Mouse (Mus musculus): ENCODE data around the gene Klhl40. TPM values are rescaled to one million over a fixed set of nuclear protein-coding genes. Genes with fewer than 3 reads are reported as not detected.
A peak's percentile ranks its signal among the peaks of the same experiment; 100 is the strongest.

Gene Klhl40
- polyA plus RNA-seq, 1 experiment from 2014 or later, result 1.7 TPM

GRCm38 (mm10) chr9:121757835-121758814, 19.3 kb upstream of the Klhl40 start:
- H3K4me2 ChIP-seq (ENCODE audit: low read depth, severe bottlenecking), result peak overlapping the region; percentile 98
- no peaks in the 10 kb centered on the region for H3K9me3 ChIP-seq (ENCODE audit: control insufficient read depth, low read length)
- 37% methylated on average over 10 of the region's 10 CpGs for whole genome bisulfite sequencing
- H3K4me1 ChIP-seq (ENCODE audit: control insufficient read depth, insufficient read depth, low read length), result peaks cover 22% of the 10 kb centered on the region
- DNase-seq (ENCODE audit: low spot score) (peak; percentile 75), ATAC-seq (ENCODE audit: insufficient number of reproducible peaks, low FRiP score, low TSS enrichment, low read depth) (no peak)
- peak overlapping the region; percentile 90 for H3K9ac ChIP-seq (ENCODE audit: low read length)
- no peaks in the 10 kb centered on the region for H3K27me3 ChIP-seq (ENCODE audit: control insufficient read depth, insufficient read depth, low read length)
- peaks cover 3% of the 10 kb centered on the region; the same call in 1 of the 2 replicates for H3K36me3 ChIP-seq (ENCODE audit: control insufficient read depth, insufficient read depth, low read length)
- H3K27ac ChIP-seq (replicated peaks; ENCODE audit: low read depth, low read length), result peak overlapping the region; percentile 75
- peak overlapping the region; percentile 75 for H3K4me3 ChIP-seq (ENCODE audit: low read depth, low read length)

GRCm38 (mm10) chr9:121759091-121760081, 18.0 kb upstream of the Klhl40 start, which contains the start of gene Zfp651:
Gene Zfp651, plus strand, starts transcription at chr9:121759330.
- under 1% methylated on average over 96 of the region's 97 CpGs for WGBS
- no peaks in the 10 kb centered on the region for H3K36me3 ChIP-seq (ENCODE audit: control insufficient read depth, insufficient read depth, low read length)
- ATAC-seq (ENCODE audit: insufficient number of reproducible peaks, low FRiP score, low TSS enrichment, low read depth) (peak; percentile 61), DNase-seq (ENCODE audit: low spot score) (peak; percentile 80)
- no peaks in the 10 kb centered on the region for H3K27me3 ChIP-seq (ENCODE audit: control insufficient read depth, insufficient read depth, low read length)
- no peaks in the 10 kb centered on the region for H3K9me3 ChIP-seq (ENCODE audit: control insufficient read depth, low read length)
- peak within 1 kb of the TSS; percentile 94 for H3K27ac ChIP-seq (replicated peaks; ENCODE audit: low read depth, low read length)
- H3K9ac ChIP-seq (ENCODE audit: low read length), result peak within 1 kb of the TSS; percentile 90
- H3K4me3 ChIP-seq (ENCODE audit: low read depth, low read length), result peak within 1 kb of the TSS; percentile 75
- peak within 1 kb of the TSS; percentile 98 for H3K4me2 ChIP-seq (ENCODE audit: low read depth, severe bottlenecking)
- H3K4me1 ChIP-seq (ENCODE audit: control insufficient read depth, insufficient read depth, low read length), result peaks cover 22% of the 10 kb centered on the region

DNA sequence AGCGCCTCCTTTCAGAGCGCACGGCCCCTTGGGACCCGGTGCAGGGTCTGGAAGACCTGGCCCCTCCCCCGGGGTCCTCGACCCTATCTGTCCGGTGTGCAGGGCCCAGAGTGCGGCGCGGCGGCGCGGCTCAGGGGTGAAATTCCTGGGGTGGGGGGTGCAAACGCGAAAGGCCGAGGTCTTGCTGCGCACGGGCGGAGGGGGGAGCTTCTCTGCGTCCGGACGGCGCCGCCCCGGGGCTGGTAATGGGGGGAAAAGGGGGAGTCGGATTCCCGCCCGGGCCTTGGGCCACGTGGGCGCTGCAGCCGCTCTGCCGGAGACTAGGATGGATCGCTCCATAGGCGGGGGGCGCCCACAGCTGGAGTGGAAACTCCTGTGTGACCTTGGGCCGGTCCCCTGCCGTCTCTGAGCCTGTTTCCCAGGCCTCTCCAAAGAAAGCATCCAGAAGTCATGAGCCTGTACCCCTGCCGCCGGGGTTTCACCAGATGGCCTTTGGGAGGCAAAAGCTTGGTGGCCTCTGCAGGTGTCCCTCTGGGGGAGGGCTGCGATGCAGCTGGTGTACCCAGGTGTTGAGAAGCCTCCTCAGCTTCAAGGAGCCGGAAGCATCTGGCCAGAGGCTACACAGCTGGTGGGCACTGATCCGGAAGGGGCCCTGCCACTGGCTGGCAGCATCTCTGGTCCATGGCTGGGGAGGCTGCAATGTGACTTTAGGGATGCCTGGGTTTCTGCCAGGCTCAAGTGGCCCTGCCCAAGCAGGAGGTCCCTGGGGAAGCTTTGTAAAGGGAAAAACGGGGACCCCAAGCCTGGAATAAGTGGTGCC, 16.9 kb upstream of the Klhl40 start:
- Histone ChIP-seq H3K9ac (ENCODE audit: low read length) (peak overlapping the region; percentile 90), H3K4me1 (ENCODE audit: control insufficient read depth, insufficient read depth, low read length) (peaks cover 24% of the 10 kb centered on the region), H3K27me3 (ENCODE audit: control insufficient read depth, insufficient read depth, low read length) (no peaks in the 10 kb centered on the region), H3K9me3 (ENCODE audit: control insufficient read depth, low read length) (no peaks in the 10 kb centered on the region), H3K36me3 (ENCODE audit: control insufficient read depth, insufficient read depth, low read length) (no peaks in the 10 kb centered on the region), H3K4me3 (ENCODE audit: low read depth, low read length) (peak overlapping the region; percentile 75), H3K27ac (replicated peaks; ENCODE audit: low read depth, low read length) (peak overlapping the region; percentile 94), H3K4me2 (ENCODE audit: low read depth, severe bottlenecking) (peak overlapping the region; percentile 98)
- WGBS, result under 1% methylated on average over 35 of the region's 43 CpGs
- DNase-seq (ENCODE audit: low spot score), result peak; percentile 86
- ATAC-seq (ENCODE audit: insufficient number of reproducible peaks, low FRiP score, low TSS enrichment, low read depth), result peak; percentile 67

DNA sequence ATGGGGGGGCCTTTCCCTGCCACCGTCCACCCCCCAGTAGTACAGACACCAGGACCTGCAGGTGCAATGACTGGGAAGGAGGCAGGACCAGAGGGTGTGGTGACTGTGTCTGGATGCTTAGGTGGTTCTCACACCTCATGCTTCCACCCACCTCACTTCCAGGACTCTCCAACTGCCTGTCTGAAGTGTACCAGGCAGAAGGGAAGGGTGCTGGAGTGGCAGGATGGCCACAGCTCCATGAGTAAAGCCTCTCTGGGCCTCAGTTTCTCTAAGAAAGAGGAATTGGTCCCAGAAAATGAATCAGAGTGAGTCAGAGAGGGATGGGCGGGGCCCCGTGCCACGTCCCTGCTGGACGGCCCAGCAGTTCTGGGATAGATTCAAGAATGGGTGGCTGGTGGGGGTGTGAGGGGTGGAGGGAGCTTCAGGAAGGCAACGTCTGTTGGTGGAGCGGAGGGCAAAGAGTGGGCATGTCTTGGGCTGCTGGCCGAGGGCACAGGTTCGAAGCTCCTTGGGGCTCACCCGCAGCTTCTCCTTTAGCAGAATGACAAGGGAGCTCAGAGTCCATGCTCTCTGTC, 16.2 kb upstream of the Klhl40 start:
- H3K9me3 ChIP-seq (ENCODE audit: control insufficient read depth, low read length), result no peaks in the 10 kb centered on the region
- H3K27me3 ChIP-seq (ENCODE audit: control insufficient read depth, insufficient read depth, low read length), result no peaks in the 10 kb centered on the region
- 62% methylated on average over 10 of the region's 10 CpGs for WGBS
- no peak overlapping the region for H3K4me3 ChIP-seq (ENCODE audit: low read depth, low read length)
- peaks cover 24% of the 10 kb centered on the region for H3K4me1 ChIP-seq (ENCODE audit: control insufficient read depth, insufficient read depth, low read length)
- ATAC-seq (ENCODE audit: insufficient number of reproducible peaks, low FRiP score, low TSS enrichment, low read depth), result no peak
- H3K4me2 ChIP-seq (ENCODE audit: low read depth, severe bottlenecking), result peak overlapping the region; percentile 98; the same call in 1 of the 2 replicates
- H3K27ac ChIP-seq (replicated peaks; ENCODE audit: low read depth, low read length), result no peak overlapping the region
- no peak overlapping the region; the same call in 1 of the 2 replicates for H3K9ac ChIP-seq (ENCODE audit: low read length)
- no peak for DNase-seq (ENCODE audit: low spot score)
- no peaks in the 10 kb centered on the region for H3K36me3 ChIP-seq (ENCODE audit: control insufficient read depth, insufficient read depth, low read length)

DNA sequence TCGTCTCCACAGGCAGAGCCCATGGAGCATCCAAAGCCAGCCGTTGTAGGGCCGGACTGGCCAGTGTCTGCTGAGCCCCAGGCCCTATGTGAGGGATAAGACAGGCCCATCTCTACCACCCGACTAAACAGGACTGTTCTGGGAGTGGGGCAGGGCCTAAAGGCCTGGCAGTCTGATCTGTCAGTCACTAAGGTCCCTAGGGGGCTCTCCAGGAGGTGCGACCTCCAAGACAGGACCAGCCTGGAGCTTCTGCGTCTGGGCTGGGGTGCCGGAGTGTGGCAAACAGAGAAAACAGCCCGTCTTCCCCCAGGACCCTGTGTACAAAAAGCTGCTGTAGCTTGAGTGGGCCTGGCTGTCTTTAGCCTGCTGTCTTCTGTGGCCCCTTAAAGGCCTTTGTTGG, 15.6 kb upstream of the Klhl40 start:
- peaks cover 24% of the 10 kb centered on the region for H3K4me1 ChIP-seq (ENCODE audit: control insufficient read depth, insufficient read depth, low read length)
- no peaks in the 10 kb centered on the region for H3K9me3 ChIP-seq (ENCODE audit: control insufficient read depth, low read length)
- no peak overlapping the region for H3K27ac ChIP-seq (replicated peaks; ENCODE audit: low read depth, low read length)
- no peak overlapping the region for H3K9ac ChIP-seq (ENCODE audit: low read length)
- ATAC-seq (ENCODE audit: insufficient number of reproducible peaks, low FRiP score, low TSS enrichment, low read depth), result no peak
- 74% methylated on average over 8 of the region's 8 CpGs for WGBS
- no peak for DNase-seq (ENCODE audit: low spot score)
- peaks cover 2% of the 10 kb centered on the region; the same call in 1 of the 2 replicates for H3K36me3 ChIP-seq (ENCODE audit: control insufficient read depth, insufficient read depth, low read length)
- H3K4me2 ChIP-seq (ENCODE audit: low read depth, severe bottlenecking), result no peak overlapping the region
- no peaks in the 10 kb centered on the region for H3K27me3 ChIP-seq (ENCODE audit: control insufficient read depth, insufficient read depth, low read length)
- no peak overlapping the region for H3K4me3 ChIP-seq (ENCODE audit: low read depth, low read length)

GRCm38 (mm10) chr9:121762248-121762647, 15.2 kb upstream of the Klhl40 start:
- ATAC-seq (ENCODE audit: insufficient number of reproducible peaks, low FRiP score, low TSS enrichment, low read depth) (no peak), DNase-seq (ENCODE audit: low spot score) (no peak)
- Histone ChIP-seq H3K9me3 (ENCODE audit: control insufficient read depth, low read length) (no peaks in the 10 kb centered on the region), H3K36me3 (ENCODE audit: control insufficient read depth, insufficient read depth, low read length) (peaks cover 2% of the 10 kb centered on the region; the same call in 1 of the 2 replicates), H3K27ac (replicated peaks; ENCODE audit: low read depth, low read length) (no peak overlapping the region), H3K9ac (ENCODE audit: low read length) (no peak overlapping the region), H3K4me2 (ENCODE audit: low read depth, severe bottlenecking) (no peak overlapping the region), H3K27me3 (ENCODE audit: control insufficient read depth, insufficient read depth, low read length) (no peaks in the 10 kb centered on the region), H3K4me3 (ENCODE audit: low read depth, low read length) (no peak overlapping the region), H3K4me1 (ENCODE audit: control insufficient read depth, insufficient read depth, low read length) (peaks cover 24% of the 10 kb centered on the region)
- 89% methylated on average over 10 of the region's 10 CpGs for WGBS

DNA sequence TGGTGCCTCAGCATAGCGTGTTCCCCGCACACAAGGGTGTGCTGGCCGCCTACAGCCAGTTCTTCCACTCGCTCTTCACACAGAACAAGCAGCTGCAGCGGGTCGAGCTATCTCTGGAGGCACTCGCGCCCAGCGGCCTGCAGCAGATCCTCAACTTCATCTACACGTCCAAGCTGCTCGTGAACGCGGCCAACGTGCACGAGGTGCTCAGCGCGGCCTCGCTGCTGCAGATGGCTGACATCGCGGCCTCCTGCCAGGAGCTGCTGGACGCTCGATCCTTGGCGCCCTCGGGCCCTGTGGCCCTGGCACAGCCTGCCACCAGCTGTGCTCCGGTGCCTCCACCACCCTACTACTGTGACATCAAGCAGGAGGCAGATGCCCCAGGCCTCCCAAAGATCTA, 14.6 kb upstream of the Klhl40 start:
- H3K4me3 ChIP-seq (ENCODE audit: low read depth, low read length), result no peak overlapping the region
- H3K9me3 ChIP-seq (ENCODE audit: control insufficient read depth, low read length), result no peaks in the 10 kb centered on the region
- H3K27me3 ChIP-seq (ENCODE audit: control insufficient read depth, insufficient read depth, low read length), result no peaks in the 10 kb centered on the region
- H3K4me2 ChIP-seq (ENCODE audit: low read depth, severe bottlenecking), result no peak overlapping the region
- DNase-seq (ENCODE audit: low spot score) (no peak), ATAC-seq (ENCODE audit: insufficient number of reproducible peaks, low FRiP score, low TSS enrichment, low read depth) (no peak)
- no peak overlapping the region for H3K27ac ChIP-seq (replicated peaks; ENCODE audit: low read depth, low read length)
- peaks cover 21% of the 10 kb centered on the region for H3K4me1 ChIP-seq (ENCODE audit: control insufficient read depth, insufficient read depth, low read length)
- H3K9ac ChIP-seq (ENCODE audit: low read length), result no peak overlapping the region
- 94% methylated on average over 25 of the region's 25 CpGs for WGBS
- peaks cover 5% of the 10 kb centered on the region for H3K36me3 ChIP-seq (ENCODE audit: control insufficient read depth, insufficient read depth, low read length)

Measured in limb, embryonic 11.5 days (tissue).